Mouse (Mus musculus) megakaryocyte, embryonic 14.5 days (primary cell): ENCODE measurements around the gene Lmna.

ENCODE experiments used
- FLI1 ChIP-seq: IDR thresholded peaks from 2 replicates; pipeline ENCODE4 v1.6.1; 2012; ENCODE audit warnings: low read length, inconsistent platforms, mixed read lengths
- GATA1 ChIP-seq: IDR thresholded peaks from 3 replicates; pipeline ENCODE4 v1.6.1; 2012; ENCODE audit warnings: mixed read lengths, low read length, inconsistent platforms, borderline replicate concordance

DNA sequence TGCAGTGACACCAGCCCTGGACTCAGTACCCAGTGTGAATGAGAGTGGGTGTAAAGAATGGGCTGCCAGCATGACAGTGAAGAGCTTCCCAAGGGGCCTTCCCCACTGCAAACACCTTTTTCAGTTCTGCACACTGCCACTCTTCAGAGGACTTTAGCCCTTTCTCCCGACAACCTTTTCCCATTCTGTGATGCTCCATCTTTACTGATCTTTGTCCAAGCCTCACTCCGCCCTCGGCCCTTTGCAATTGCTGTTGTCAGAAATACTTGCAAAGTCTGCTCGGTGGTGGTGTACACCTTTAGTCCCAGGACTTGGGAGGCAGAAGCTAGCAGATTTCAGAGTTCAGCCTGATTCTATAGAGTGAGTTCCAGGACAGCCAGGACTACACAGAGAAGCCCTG is 41.8 kb upstream of the Lmna start:
- TF ChIP-seq FLI1: no peak
- TF ChIP-seq GATA1: no peak
